In genomic region chr17:12118561-12118925, GRCm38 (mm10) we compare ENCODE assay signal across 8 mouse cellular contexts. TPM values are rescaled to one million over a fixed set of nuclear protein-coding genes. Genes with fewer than 3 reads are reported as not detected.
DNase-seq lines count a peak whose midpoint lies in the region; ATAC-seq and TF ChIP-seq lines count a peak whose summit lies in the region.

Gene Agpat4 (plus strand): TSS chr17:12118704.

- peak; percentile 34 for DNase-seq in urinary bladder, adult 2 months (ENCODE audit: low spot score)
- no peak for DNase-seq in urinary bladder, postnatal 10 days (ENCODE audit: low spot score)
- DNase-seq in cerebellum, adult 9-11 months = peak; percentile 69
- DNase-seq in gastrocnemius, postnatal 14 days = peak; percentile 40
- DNase-seq in liver, adult 2 months (ENCODE audit: extremely low read depth, low read depth, low spot score) = no peak
- DNase-seq in midbrain, postnatal 0 days (ENCODE audit: low spot score) = peak; percentile 31

- H3K27me3 ChIP-seq in kidney, embryonic 16.5 days (ENCODE audit: insufficient read depth, low read length) = no peaks in the 10 kb centered on the region
- H3K27me3 ChIP-seq in liver, adult 2 months (ENCODE audit: control insufficient read depth, insufficient read depth, low read length) = no peaks in the 10 kb centered on the region
- H3K27me3 ChIP-seq in midbrain, postnatal 0 days (ENCODE audit: insufficient read depth, low read length) = no peaks in the 10 kb centered on the region
- no peaks in the 10 kb centered on the region for H3K27me3 ChIP-seq in testis, adult 2 months (ENCODE audit: control insufficient read depth, insufficient read depth, low read length)

- H3K4me1 ChIP-seq in kidney, embryonic 16.5 days (ENCODE audit: insufficient read depth, low read length) = peaks cover 17% of the 10 kb centered on the region
- H3K4me1 ChIP-seq in liver, adult 2 months (ENCODE audit: control insufficient read depth, insufficient read depth, low read length) = no peaks in the 10 kb centered on the region
- no peaks in the 10 kb centered on the region for H3K4me1 ChIP-seq in midbrain, postnatal 0 days (ENCODE audit: insufficient read depth, low read length)
- H3K4me1 ChIP-seq in testis, adult 2 months (ENCODE audit: control insufficient read depth, insufficient read depth, low read length) = peaks cover 6% of the 10 kb centered on the region

- intact Hi-C loops in gastrocnemius, postnatal 14 days (cut with DNase I; ENCODE audit: low total_unique reads) = no loop called here

- peak within 1 kb of the TSS; percentile 96 for H3K27ac ChIP-seq in kidney, embryonic 16.5 days (ENCODE audit: low read length)
- no peak within 1 kb of the TSS; the same call in 1 of the 2 replicates for H3K27ac ChIP-seq in liver, adult 2 months (replicated peaks; ENCODE audit: insufficient read depth, low read depth, low read length)
- peak within 1 kb of the TSS; percentile 89 for H3K27ac ChIP-seq in midbrain, postnatal 0 days (ENCODE audit: low read depth, low read length)
- no peak within 1 kb of the TSS for H3K27ac ChIP-seq in testis, adult 2 months (ENCODE audit: control insufficient read depth, insufficient read depth, low read depth, low read length)

- no peak for TF ChIP-seq POLR2A in liver, adult 2 months (IDR thresholded peaks at IDR 0.05; ENCODE audit: extremely low read depth, insufficient read depth, low read length)
- no peak for TF ChIP-seq POLR2A in testis, adult 2 months (IDR thresholded peaks at IDR 0.05; ENCODE audit: control insufficient read depth, low read depth, low read length)

- no peaks in the 10 kb centered on the region for H3K9me3 ChIP-seq in kidney, embryonic 16.5 days (ENCODE audit: low read length)
- H3K9me3 ChIP-seq in midbrain, postnatal 0 days (ENCODE audit: low read length) = no peaks in the 10 kb centered on the region

- no peaks in the 10 kb centered on the region for H3K36me3 ChIP-seq in kidney, embryonic 16.5 days (ENCODE audit: insufficient read depth, low read length)
- H3K36me3 ChIP-seq in liver, adult 2 months (ENCODE audit: control insufficient read depth, insufficient read depth, low read length) = no peaks in the 10 kb centered on the region
- H3K36me3 ChIP-seq in midbrain, postnatal 0 days (ENCODE audit: insufficient read depth, low read length) = no peaks in the 10 kb centered on the region
- H3K36me3 ChIP-seq in testis, adult 2 months (ENCODE audit: control insufficient read depth, insufficient read depth, low read length) = no peaks in the 10 kb centered on the region

- peak within 1 kb of the TSS; percentile 74 for H3K4me3 ChIP-seq in kidney, embryonic 16.5 days (ENCODE audit: low read length)
- peak within 1 kb of the TSS; percentile 61 for H3K4me3 ChIP-seq in liver, adult 2 months (ENCODE audit: insufficient read depth, low read depth, low read length)
- peak within 1 kb of the TSS; percentile 66 for H3K4me3 ChIP-seq in midbrain, postnatal 0 days (ENCODE audit: low read depth, low read length)
- peak within 1 kb of the TSS; percentile 78 for H3K4me3 ChIP-seq in testis, adult 2 months (ENCODE audit: control insufficient read depth, low read depth, low read length)

- peak within 1 kb of the TSS; percentile 81 for H3K9ac ChIP-seq in kidney, embryonic 16.5 days (replicated peaks; ENCODE audit: low read length)
- peak within 1 kb of the TSS; percentile 49 for H3K9ac ChIP-seq in liver, adult 2 months (ENCODE audit: low read depth, low read length)
- H3K9ac ChIP-seq in midbrain, postnatal 0 days (replicated peaks; ENCODE audit: low read length, poor library complexity, severe bottlenecking) = peak within 1 kb of the TSS; percentile 74

- peak; percentile 77 for ATAC-seq in kidney, embryonic 16.5 days (ENCODE audit: low FRiP score, low TSS enrichment)
- ATAC-seq in midbrain, postnatal 0 days (ENCODE audit: low FRiP score) = peak; percentile 36

- no peak for TF ChIP-seq CTCF in liver, adult 2 months (IDR thresholded peaks at IDR 0.05; ENCODE audit: low read depth, low read length)
- TF ChIP-seq CTCF in midbrain, postnatal 0 days (IDR thresholded peaks at IDR 0.05) = no peak
- no peak for TF ChIP-seq CTCF in testis, adult 2 months (IDR thresholded peaks at IDR 0.05; ENCODE audit: control insufficient read depth, insufficient read depth, insufficient replicate concordance, low read depth, low read length)

- peak within 1 kb of the TSS; percentile 97 for H3K4me2 ChIP-seq in kidney, embryonic 16.5 days (replicated peaks; ENCODE audit: low read depth, low read length)
- peak within 1 kb of the TSS; percentile 88 for H3K4me2 ChIP-seq in midbrain, postnatal 0 days (ENCODE audit: low read depth, low read length, poor library complexity, severe bottlenecking)

- WGBS in kidney, embryonic 16.5 days = 0% methylated on average over 13 of the region's 13 CpGs
- 4% methylated on average over 13 of the region's 13 CpGs for WGBS in liver, adult 2 months
- WGBS in midbrain, postnatal 0 days = 2% methylated on average over 13 of the region's 13 CpGs

- H3K79me2 ChIP-seq in liver, adult 2 months (ENCODE audit: control insufficient read depth, insufficient read depth, low read length) = no peaks in the 10 kb centered on the region

RNA-seq across cellular contexts. Expression of gene Agpat4, which starts in this region (rescaled TPM):
- polyA plus RNA-seq in urinary bladder, adult 2 months (2012; rRNA removed) = 11.0 and 16.5 TPM in 2 replicates
- 1 to 10 TPM; 4.5 to 4.8 TPM for total RNA-seq in gastrocnemius, postnatal 14 days (2021)
- polyA plus RNA-seq in kidney, embryonic 16.5 days (2015; fragmentation: Nextera tagmentation; extraction: Ambion mirVana) = 38.3 and 39.8 TPM in 2 replicates
- total RNA-seq in liver, adult 2 months (2014; rRNA removed) = 1.0 and 1.2 TPM in 2 replicates
- 0.60 and 1.0 TPM in 2 replicates for polyA plus RNA-seq in liver, adult 2 months (2012; rRNA removed)
- 43.2 and 47.7 TPM in 2 replicates for total RNA-seq in midbrain, postnatal 0 days (2014; rRNA removed)
- polyA plus RNA-seq in midbrain, postnatal 0 days (2015; fragmentation: Nextera tagmentation; extraction: Ambion mirVana) = 56.4 and 58.2 TPM in 2 replicates
- polyA plus RNA-seq in testis, adult 2 months (2012; rRNA removed) = 10.8 and 18.4 TPM in 2 replicates

Comparison
In these comparisons a context has a peak if more than half of its experiments do, and no peak if none do; other contexts are left out.
1. DNase-seq: peak in urinary bladder, adult 2 months (single experiment), cerebellum, adult 9-11 months (single experiment), gastrocnemius, postnatal 14 days (single experiment) and midbrain, postnatal 0 days (single experiment); none in urinary bladder, postnatal 10 days (single experiment) and liver, adult 2 months (single experiment).
2. H3K27ac ChIP-seq: peak in kidney, embryonic 16.5 days (single experiment) and midbrain, postnatal 0 days (single experiment); none in liver, adult 2 months (single experiment) and testis, adult 2 months (single experiment).
3. Peak in every context shown above with its lines, with median percentiles within 50 percentile points of each other: H3K4me3 ChIP-seq and H3K9ac ChIP-seq.